Mouse (Mus musculus): ENCODE measurements around the gene Ccdc34. TPM values are rescaled to one million over a fixed set of nuclear protein-coding genes. Genes with fewer than 3 reads are reported as not detected.
A peak's percentile ranks its signal among the peaks of the same experiment; 100 is the strongest.

Gene Ccdc34
- polyA plus RNA-seq, 1 experiment from 2014 or later, result 33.5 TPM

GRCm38 (mm10) chr2:110012184-110012725 lies 5.4 kb upstream of the Ccdc34 start:
- WGBS, result 92% methylated on average over 13 of the region's 13 CpGs
- no peak for ATAC-seq
- Histone ChIP-seq H3K4me1 (replicated peaks; ENCODE audit: control insufficient read depth, insufficient read depth, low read length) (peaks cover 3% of the 10 kb centered on the region; the same call in 1 of the 2 replicates), H3K4me2 (ENCODE audit: low read length) (no peak overlapping the region), H3K27me3 (replicated peaks; ENCODE audit: control insufficient read depth, insufficient read depth, low read length) (0 out of 2 replicates have a peak, but pooled peaks cover 2% of the 10 kb centered on the region), H3K4me3 (replicated peaks; ENCODE audit: low read length) (no peak overlapping the region), H3K36me3 (ENCODE audit: control insufficient read depth, insufficient read depth) (no peaks in the 10 kb centered on the region), H3K27ac (ENCODE audit: low read length) (no peak overlapping the region), H3K9me3 (ENCODE audit: control insufficient read depth, low read length) (no peaks in the 10 kb centered on the region), H3K9ac (replicated peaks; ENCODE audit: low read depth, low read length) (no peak overlapping the region)

GRCm38 (mm10) chr2:110017087-110017486 lies 530 bp upstream of the Ccdc34 start:
- Histone ChIP-seq H3K4me1 (replicated peaks; ENCODE audit: control insufficient read depth, insufficient read depth, low read length) (peaks cover 27% of the 10 kb centered on the region), H3K36me3 (ENCODE audit: control insufficient read depth, insufficient read depth) (0 out of 2 replicates have a peak, but pooled peaks cover 2% of the 10 kb centered on the region), H3K27me3 (replicated peaks; ENCODE audit: control insufficient read depth, insufficient read depth, low read length) (0 out of 2 replicates have a peak, but pooled peaks cover 2% of the 10 kb centered on the region), H3K4me3 (replicated peaks; ENCODE audit: low read length) (peak overlapping the region; percentile 92), H3K27ac (ENCODE audit: low read length) (no peak overlapping the region), H3K9ac (replicated peaks; ENCODE audit: low read depth, low read length) (peak overlapping the region; percentile 95), H3K4me2 (ENCODE audit: low read length) (peak overlapping the region; percentile 69), H3K9me3 (ENCODE audit: control insufficient read depth, low read length) (no peaks in the 10 kb centered on the region)
- 40% methylated on average over 7 of the region's 7 CpGs for WGBS
- ATAC-seq, result peak; percentile 34

- ATAC-seq, result no peak
- Histone ChIP-seq H3K27ac (ENCODE audit: low read length) (no peak overlapping the region), H3K4me1 (replicated peaks; ENCODE audit: control insufficient read depth, insufficient read depth, low read length) (peaks cover 27% of the 10 kb centered on the region), H3K27me3 (replicated peaks; ENCODE audit: control insufficient read depth, insufficient read depth, low read length) (0 out of 2 replicates have a peak, but pooled peaks cover 2% of the 10 kb centered on the region), H3K9me3 (ENCODE audit: control insufficient read depth, low read length) (no peaks in the 10 kb centered on the region), H3K4me2 (ENCODE audit: low read length) (0 out of 2 replicates have a peak overlapping the region, but pooled peaks have one; percentile 1), H3K9ac (replicated peaks; ENCODE audit: low read depth, low read length) (no peak overlapping the region), H3K4me3 (replicated peaks; ENCODE audit: low read length) (no peak overlapping the region), H3K36me3 (ENCODE audit: control insufficient read depth, insufficient read depth) (0 out of 2 replicates have a peak, but pooled peaks cover 5% of the 10 kb centered on the region)
- 65% methylated on average over 4 of the region's 4 CpGs for WGBS
These were observed 2.0 kb downstream of the Ccdc34 start for GRCm38 (mm10) chr2:110019656-110020055.

GRCm38 (mm10) chr2:110020430-110020829 lies 2.8 kb downstream of the Ccdc34 start:
- H3K27ac ChIP-seq (ENCODE audit: low read length), result no peak overlapping the region
- 100% methylated on average over 1 of the region's 1 CpGs for WGBS
- 0 out of 2 replicates have a peak, but pooled peaks cover 5% of the 10 kb centered on the region for H3K36me3 ChIP-seq (ENCODE audit: control insufficient read depth, insufficient read depth)
- no peak overlapping the region for H3K4me2 ChIP-seq (ENCODE audit: low read length)
- H3K4me1 ChIP-seq (replicated peaks; ENCODE audit: control insufficient read depth, insufficient read depth, low read length), result peaks cover 27% of the 10 kb centered on the region
- no peak overlapping the region for H3K9ac ChIP-seq (replicated peaks; ENCODE audit: low read depth, low read length)
- no peak overlapping the region for H3K4me3 ChIP-seq (replicated peaks; ENCODE audit: low read length)
- 0 out of 2 replicates have a peak, but pooled peaks cover 2% of the 10 kb centered on the region for H3K27me3 ChIP-seq (replicated peaks; ENCODE audit: control insufficient read depth, insufficient read depth, low read length)
- no peaks in the 10 kb centered on the region for H3K9me3 ChIP-seq (ENCODE audit: control insufficient read depth, low read length)
- ATAC-seq, result no peak

- H3K4me2 ChIP-seq (ENCODE audit: low read length), result no peak overlapping the region
- H3K9ac ChIP-seq (replicated peaks; ENCODE audit: low read depth, low read length), result no peak overlapping the region
- H3K27me3 ChIP-seq (replicated peaks; ENCODE audit: control insufficient read depth, insufficient read depth, low read length), result no peaks in the 10 kb centered on the region
- no peak overlapping the region for H3K27ac ChIP-seq (ENCODE audit: low read length)
- no peak overlapping the region for H3K4me3 ChIP-seq (replicated peaks; ENCODE audit: low read length)
- no peak for ATAC-seq
- WGBS, result 43% methylated on average over 4 of the region's 4 CpGs
- H3K9me3 ChIP-seq (ENCODE audit: control insufficient read depth, low read length), result no peaks in the 10 kb centered on the region
- H3K4me1 ChIP-seq (replicated peaks; ENCODE audit: control insufficient read depth, insufficient read depth, low read length), result no peaks in the 10 kb centered on the region
- peaks cover 3% of the 10 kb centered on the region; the same call in 1 of the 2 replicates for H3K36me3 ChIP-seq (ENCODE audit: control insufficient read depth, insufficient read depth)
These were observed 18.6 kb downstream of the Ccdc34 start for GRCm38 (mm10) chr2:110036265-110036664.

- H3K9me3 ChIP-seq (ENCODE audit: control insufficient read depth, low read length), result no peaks in the 10 kb centered on the region
- no peaks in the 10 kb centered on the region for H3K4me1 ChIP-seq (replicated peaks; ENCODE audit: control insufficient read depth, insufficient read depth, low read length)
- no peak overlapping the region for H3K27ac ChIP-seq (ENCODE audit: low read length)
- 84% methylated on average over 4 of the region's 4 CpGs for WGBS
- H3K4me2 ChIP-seq (ENCODE audit: low read length), result no peak overlapping the region
- H3K36me3 ChIP-seq (ENCODE audit: control insufficient read depth, insufficient read depth), result peaks cover 3% of the 10 kb centered on the region; the same call in 1 of the 2 replicates
- H3K27me3 ChIP-seq (replicated peaks; ENCODE audit: control insufficient read depth, insufficient read depth, low read length), result no peaks in the 10 kb centered on the region
- H3K4me3 ChIP-seq (replicated peaks; ENCODE audit: low read length), result no peak overlapping the region
- ATAC-seq, result no peak
- H3K9ac ChIP-seq (replicated peaks; ENCODE audit: low read depth, low read length), result no peak overlapping the region
These were observed 19.0 kb downstream of the Ccdc34 start for GRCm38 (mm10) chr2:110036665-110037064.

- H3K9ac ChIP-seq (replicated peaks; ENCODE audit: low read depth, low read length), result no peak overlapping the region
- H3K4me2 ChIP-seq (ENCODE audit: low read length), result no peak overlapping the region
- H3K4me3 ChIP-seq (replicated peaks; ENCODE audit: low read length), result no peak overlapping the region
- no peak for ATAC-seq
- no peak overlapping the region for H3K27ac ChIP-seq (ENCODE audit: low read length)
- no peaks in the 10 kb centered on the region for H3K27me3 ChIP-seq (replicated peaks; ENCODE audit: control insufficient read depth, insufficient read depth, low read length)
- H3K4me1 ChIP-seq (replicated peaks; ENCODE audit: control insufficient read depth, insufficient read depth, low read length), result no peaks in the 10 kb centered on the region
- H3K36me3 ChIP-seq (ENCODE audit: control insufficient read depth, insufficient read depth), result peaks cover 3% of the 10 kb centered on the region; the same call in 1 of the 2 replicates
- WGBS, result 90% methylated on average over 2 of the region's 2 CpGs
- no peaks in the 10 kb centered on the region for H3K9me3 ChIP-seq (ENCODE audit: control insufficient read depth, low read length)
These were observed 19.6 kb downstream of the Ccdc34 start for GRCm38 (mm10) chr2:110037221-110037620.

GRCm38 (mm10) chr2:110038341-110038740 lies 20.7 kb downstream of the Ccdc34 start:
- ATAC-seq, result no peak
- H3K9ac ChIP-seq (replicated peaks; ENCODE audit: low read depth, low read length), result no peak overlapping the region
- WGBS, result 88% methylated on average over 5 of the region's 5 CpGs
- H3K9me3 ChIP-seq (ENCODE audit: control insufficient read depth, low read length), result no peaks in the 10 kb centered on the region
- H3K4me2 ChIP-seq (ENCODE audit: low read length), result no peak overlapping the region
- H3K27ac ChIP-seq (ENCODE audit: low read length), result no peak overlapping the region
- no peak overlapping the region for H3K4me3 ChIP-seq (replicated peaks; ENCODE audit: low read length)
- no peaks in the 10 kb centered on the region for H3K4me1 ChIP-seq (replicated peaks; ENCODE audit: control insufficient read depth, insufficient read depth, low read length)
- peaks cover 1% of the 10 kb centered on the region; the same call in 1 of the 2 replicates for H3K36me3 ChIP-seq (ENCODE audit: control insufficient read depth, insufficient read depth)
- no peaks in the 10 kb centered on the region for H3K27me3 ChIP-seq (replicated peaks; ENCODE audit: control insufficient read depth, insufficient read depth, low read length)

- Histone ChIP-seq H3K4me2 (ENCODE audit: low read length) (no peak overlapping the region), H3K9me3 (ENCODE audit: control insufficient read depth, low read length) (no peaks in the 10 kb centered on the region), H3K36me3 (ENCODE audit: control insufficient read depth, insufficient read depth) (no peaks in the 10 kb centered on the region), H3K9ac (replicated peaks; ENCODE audit: low read depth, low read length) (no peak overlapping the region), H3K4me3 (replicated peaks; ENCODE audit: low read length) (no peak overlapping the region), H3K4me1 (replicated peaks; ENCODE audit: control insufficient read depth, insufficient read depth, low read length) (no peaks in the 10 kb centered on the region), H3K27me3 (replicated peaks; ENCODE audit: control insufficient read depth, insufficient read depth, low read length) (no peaks in the 10 kb centered on the region), H3K27ac (ENCODE audit: low read length) (no peak overlapping the region)
- 62% methylated on average over 5 of the region's 5 CpGs for WGBS
- ATAC-seq, result no peak
These were observed 25.5 kb downstream of the Ccdc34 start for GRCm38 (mm10) chr2:110042861-110043760.
